Mouse (Mus musculus) E14TG2a.4 (cell line): ENCODE data around the gene Smco4.

Experiments used
- H3K27me3 ChIP-seq: 2 replicates; pipeline ENCODE4 v1.6.1; 2014; ENCODE audit warnings: low read length, control low read depth; ENCODE audit not compliant: insufficient read depth
- H3K36me3 ChIP-seq: 2 replicates; pipeline ENCODE4 v1.6.1; 2014; ENCODE audit warnings: low read length, control low read depth; ENCODE audit not compliant: insufficient read depth
- H3K4me1 ChIP-seq: replicated peaks from 2 replicates; pipeline ENCODE4 v1.6.1; 2014; ENCODE audit warnings: low read depth, low read length, control low read depth
- H3K4me3 ChIP-seq: replicated peaks from 2 replicates; pipeline ENCODE4 v1.5.1; 2014; ENCODE audit warnings: mild to moderate bottlenecking, low read length
- H3K9me3 ChIP-seq: 2 replicates; pipeline ENCODE4 v1.6.1; 2014; ENCODE audit warnings: low read length, control low read depth
- CTCF ChIP-seq: conservative IDR thresholded peaks from 2 replicates; pipeline ENCODE4 v1.5.1; 2014; ENCODE audit warnings: low read length
- NANOG ChIP-seq: IDR thresholded peaks from 2 replicates; pipeline ENCODE4 v1.6.1; 2014; ENCODE audit warnings: borderline replicate concordance, low read length, mixed read lengths
- POU5F1 ChIP-seq: IDR thresholded peaks from 2 replicates; pipeline ENCODE4 v1.6.1; 2014; ENCODE audit warnings: low read length, borderline replicate concordance

The Smco4 gene

GRCm38 (mm10) chr9:15585956-15586355 lies 92.7 kb downstream of the Smco4 start:
- H3K27me3 ChIP-seq, result 0 out of 2 replicates have a peak, but pooled peaks cover 3% of the 10 kb centered on the region
- peaks cover 6% of the 10 kb centered on the region; the same call in 1 of the 2 replicates for H3K9me3 ChIP-seq
- peaks cover 9% of the 10 kb centered on the region for H3K4me1 ChIP-seq
- no peak overlapping the region for H3K4me3 ChIP-seq
- H3K36me3 ChIP-seq, result no peaks in the 10 kb centered on the region
- TF ChIP-seq CTCF, result no peak
- TF ChIP-seq POU5F1, result no peak
- no peak for TF ChIP-seq NANOG

GRCm38 (mm10) chr9:15587157-15587854 lies 94.1 kb downstream of the Smco4 start:
- H3K4me3 ChIP-seq, result no peak overlapping the region
- H3K27me3 ChIP-seq, result 0 out of 2 replicates have a peak, but pooled peaks cover 3% of the 10 kb centered on the region
- TF ChIP-seq NANOG (no peak), CTCF (no peak), POU5F1 (no peak)
- H3K4me1 ChIP-seq, result peaks cover 9% of the 10 kb centered on the region
- peaks cover 6% of the 10 kb centered on the region; the same call in 1 of the 2 replicates for H3K9me3 ChIP-seq
- H3K36me3 ChIP-seq, result no peaks in the 10 kb centered on the region

GRCm38 (mm10) chr9:15594148-15594547 lies 100.9 kb downstream of the Smco4 start:
- Histone ChIP-seq H3K4me3 (no peak overlapping the region), H3K27me3 (no peaks in the 10 kb centered on the region), H3K4me1 (peaks cover under 1% of the 10 kb centered on the region), H3K36me3 (no peaks in the 10 kb centered on the region), H3K9me3 (no peaks in the 10 kb centered on the region)
- TF ChIP-seq NANOG, result no peak
- TF ChIP-seq POU5F1, result no peak
- no peak for TF ChIP-seq CTCF
